Mouse (Mus musculus) hindbrain, embryonic 14.5 days (tissue): Measurements from ENCODE around the gene Etv6. TPM values are rescaled to one million over a fixed set of nuclear protein-coding genes. Genes with fewer than 3 reads are reported as not detected.

Experiments used
- ATAC-seq: fragments of 200-750 bp; cut with Nextera tagmentation; 2 replicates; pipeline ENCODE4 v1.8.0; 2017; ENCODE audit warnings: moderate number of reproducible peaks, mild to moderate bottlenecking, moderate TSS enrichment, moderate library complexity; ENCODE audit not compliant: low FRiP score
- DNase-seq: peaks from one replicate; pipeline ENCODE4 v3.0.0-alpha.2; 2015; ENCODE audit warnings: low spot score
- H3K27ac ChIP-seq: fragments of 300-500 bp; sonication (generic); 2 replicates; pipeline ENCODE4 v1.5.1; 2014; ENCODE audit warnings: mild to moderate bottlenecking, moderate library complexity
- H3K27me3 ChIP-seq: fragments of 300-500 bp; sonication (generic); 2 replicates; pipeline ENCODE4 v1.6.1; 2014; ENCODE audit warnings: mild to moderate bottlenecking, low read length, mixed read lengths; ENCODE audit not compliant: control insufficient read depth, insufficient read depth
- H3K36me3 ChIP-seq: fragments of 300-500 bp; sonication (generic); replicated peaks from 2 replicates; pipeline ENCODE4 v1.6.1; 2014; ENCODE audit not compliant: control insufficient read depth, insufficient read depth
- H3K4me1 ChIP-seq: fragments of 300-500 bp; sonication (generic); replicated peaks from 2 replicates; pipeline ENCODE4 v1.6.1; 2014; ENCODE audit warnings: antibody characterized with exemption, low read length, mixed read lengths; ENCODE audit not compliant: control insufficient read depth, insufficient read depth
- H3K4me2 ChIP-seq: fragments of 300-500 bp; sonication (generic); replicated peaks from 2 replicates; pipeline ENCODE4 v1.6.1; 2014; ENCODE audit warnings: mild to moderate bottlenecking, moderate library complexity
- H3K4me3 ChIP-seq: fragments of 300-500 bp; sonication (generic); replicated peaks from 2 replicates; pipeline ENCODE4 v1.5.1; 2014; ENCODE audit warnings: mild to moderate bottlenecking, low read length
- H3K9ac ChIP-seq: fragments of 300-500 bp; sonication (generic); 2 replicates; pipeline ENCODE4 v1.6.1; 2014
- H3K9me3 ChIP-seq: fragments of 300-500 bp; sonication (generic); 2 replicates; pipeline ENCODE4 v1.6.1; 2016; ENCODE audit warnings: low read length; ENCODE audit not compliant: control insufficient read depth
- WGBS: fragments of 180-500 bp; shearing (Covaris S2); extraction: QIAGEN DNeasy Blood & Tissue Kit; methylation state at CpG from one replicate; pipeline ENCODE4 v1.1.7; 2014; 5-methylcytosine and 5-hydroxymethylcytosine counted together
- polyA plus RNA-seq: library from polyadenylated mRNA; unstranded; fragments of >200 nt; fragmentation: Nextera tagmentation; extraction: Ambion mirVana; gene quantifications from 2 replicates; pipeline ENCODE4 v1.2.1, GENCODE M21; 2014

Gene Etv6
- polyA plus RNA-seq, 1 experiment from 2014 or later, result 6.8 TPM

GRCm38 (mm10) chr6:134048965-134049364 lies 13.5 kb downstream of the Etv6 start:
- Histone ChIP-seq H3K4me2 (no peak overlapping the region), H3K9me3 (no peaks in the 10 kb centered on the region), H3K27me3 (no peaks in the 10 kb centered on the region), H3K36me3 (no peaks in the 10 kb centered on the region), H3K27ac (no peak overlapping the region), H3K4me3 (no peak overlapping the region), H3K4me1 (peaks cover 20% of the 10 kb centered on the region; the same call in 1 of the 2 replicates), H3K9ac (no peak overlapping the region)
- 86% methylated on average over 6 of the region's 6 CpGs for WGBS
- ATAC-seq (no peak), DNase-seq (no peak)

- Histone ChIP-seq H3K27me3 (no peaks in the 10 kb centered on the region), H3K9me3 (no peaks in the 10 kb centered on the region), H3K4me1 (0 out of 2 replicates have a peak, but pooled peaks cover 10% of the 10 kb centered on the region), H3K27ac (no peak overlapping the region), H3K4me3 (no peak overlapping the region), H3K9ac (no peak overlapping the region), H3K36me3 (no peaks in the 10 kb centered on the region), H3K4me2 (no peak overlapping the region)
- DNase-seq (no peak), ATAC-seq (no peak)
- WGBS, result 73% methylated on average over 8 of the region's 8 CpGs
Measured at GRCm38 (mm10) chr6:134050466-134050865, 15.0 kb downstream of the Etv6 start.

GRCm38 (mm10) chr6:134051950-134052349 lies 16.4 kb downstream of the Etv6 start:
- ATAC-seq (no peak; the same call in 1 of the 2 replicates), DNase-seq (no peak)

GRCm38 (mm10) chr6:134053146-134053545 lies 17.6 kb downstream of the Etv6 start:
- no peak overlapping the region for H3K4me3 ChIP-seq
- H3K4me1 ChIP-seq, result peaks cover 3% of the 10 kb centered on the region
- DNase-seq (no peak), ATAC-seq (no peak)
- no peak overlapping the region for H3K4me2 ChIP-seq
- H3K27me3 ChIP-seq, result no peaks in the 10 kb centered on the region
- H3K9ac ChIP-seq, result no peak overlapping the region
- no peaks in the 10 kb centered on the region for H3K36me3 ChIP-seq
- H3K9me3 ChIP-seq, result no peaks in the 10 kb centered on the region
- 94% methylated on average over 10 of the region's 10 CpGs for WGBS
- H3K27ac ChIP-seq, result no peak overlapping the region

More at GRCm38 (mm10) chr6:134051950-134052349, 16.4 kb downstream of the Etv6 start:
- H3K27ac ChIP-seq, result no peak overlapping the region
- no peak overlapping the region for H3K9ac ChIP-seq
- no peaks in the 10 kb centered on the region for H3K9me3 ChIP-seq
- WGBS, result 59% methylated on average over 7 of the region's 7 CpGs
- no peak overlapping the region for H3K4me3 ChIP-seq
- no peak overlapping the region for H3K4me2 ChIP-seq
- H3K27me3 ChIP-seq, result no peaks in the 10 kb centered on the region
- no peaks in the 10 kb centered on the region for H3K36me3 ChIP-seq
- H3K4me1 ChIP-seq, result no peaks in the 10 kb centered on the region

GRCm38 (mm10) chr6:134053566-134053965 lies 18.1 kb downstream of the Etv6 start:
- no peaks in the 10 kb centered on the region for H3K27me3 ChIP-seq
- no peak overlapping the region for H3K4me3 ChIP-seq
- DNase-seq (no peak), ATAC-seq (no peak)
- no peak overlapping the region for H3K9ac ChIP-seq
- no peaks in the 10 kb centered on the region for H3K36me3 ChIP-seq
- no peak overlapping the region for H3K4me2 ChIP-seq
- 82% methylated on average over 7 of the region's 7 CpGs for WGBS
- peaks cover 7% of the 10 kb centered on the region for H3K4me1 ChIP-seq
- no peaks in the 10 kb centered on the region for H3K9me3 ChIP-seq
- H3K27ac ChIP-seq, result no peak overlapping the region

- 90% methylated on average over 7 of the region's 7 CpGs for WGBS
- Histone ChIP-seq H3K9me3 (no peaks in the 10 kb centered on the region), H3K4me3 (no peak overlapping the region), H3K4me2 (no peak overlapping the region), H3K36me3 (no peaks in the 10 kb centered on the region), H3K27me3 (no peaks in the 10 kb centered on the region), H3K9ac (no peak overlapping the region), H3K27ac (no peak overlapping the region), H3K4me1 (peaks cover 18% of the 10 kb centered on the region)
- ATAC-seq, result no peak
- no peak for DNase-seq
Measured at GRCm38 (mm10) chr6:134055588-134055987, 20.1 kb downstream of the Etv6 start.

GRCm38 (mm10) chr6:134058451-134058850 lies 23.0 kb downstream of the Etv6 start:
- no peak for ATAC-seq
- Histone ChIP-seq H3K27me3 (no peaks in the 10 kb centered on the region), H3K4me3 (no peak overlapping the region), H3K27ac (peak overlapping the region; percentile 33; the same call in 1 of the 2 replicates), H3K9me3 (no peaks in the 10 kb centered on the region), H3K36me3 (no peaks in the 10 kb centered on the region), H3K9ac (no peak overlapping the region), H3K4me2 (no peak overlapping the region), H3K4me1 (peaks cover 18% of the 10 kb centered on the region)
- DNase-seq, result no peak
- 71% methylated on average over 4 of the region's 4 CpGs for WGBS

- no peak for DNase-seq
- Histone ChIP-seq H3K9ac (no peak overlapping the region), H3K4me3 (no peak overlapping the region), H3K27ac (peak overlapping the region; percentile 33; the same call in 1 of the 2 replicates), H3K4me1 (peaks cover 18% of the 10 kb centered on the region), H3K9me3 (no peaks in the 10 kb centered on the region), H3K27me3 (no peaks in the 10 kb centered on the region), H3K4me2 (no peak overlapping the region; the same call in 1 of the 2 replicates), H3K36me3 (no peaks in the 10 kb centered on the region)
- ATAC-seq, result peak; percentile 49; the same call in 1 of the 2 replicates
- 56% methylated on average over 10 of the region's 10 CpGs for WGBS
Measured at GRCm38 (mm10) chr6:134058886-134059551, 23.5 kb downstream of the Etv6 start.

GRCm38 (mm10) chr6:134059552-134059891 lies 24.0 kb downstream of the Etv6 start:
- no peaks in the 10 kb centered on the region for H3K36me3 ChIP-seq
- DNase-seq (no peak), ATAC-seq (no peak)
- no peak overlapping the region for H3K4me2 ChIP-seq
- 0 out of 2 replicates have a peak overlapping the region, but pooled peaks have one; percentile 33 for H3K27ac ChIP-seq
- WGBS, result 75% methylated on average over 10 of the region's 10 CpGs
- H3K27me3 ChIP-seq, result no peaks in the 10 kb centered on the region
- H3K4me3 ChIP-seq, result no peak overlapping the region
- no peak overlapping the region for H3K9ac ChIP-seq
- H3K9me3 ChIP-seq, result no peaks in the 10 kb centered on the region
- peaks cover 18% of the 10 kb centered on the region for H3K4me1 ChIP-seq
